Mouse (Mus musculus): ENCODE results near the gene Sbf2. TPM values are rescaled to one million over a fixed set of nuclear protein-coding genes. Genes with fewer than 3 reads are reported as not detected.
"Not testable (repeated sequence)": the region's sequence is repeated elsewhere in the genome, so short reads cannot be mapped to it uniquely, and the experiment has no call there.

Sbf2 gene
- polyA plus RNA-seq, 1 experiment from 2014 or later: 7.0 TPM

DNA sequence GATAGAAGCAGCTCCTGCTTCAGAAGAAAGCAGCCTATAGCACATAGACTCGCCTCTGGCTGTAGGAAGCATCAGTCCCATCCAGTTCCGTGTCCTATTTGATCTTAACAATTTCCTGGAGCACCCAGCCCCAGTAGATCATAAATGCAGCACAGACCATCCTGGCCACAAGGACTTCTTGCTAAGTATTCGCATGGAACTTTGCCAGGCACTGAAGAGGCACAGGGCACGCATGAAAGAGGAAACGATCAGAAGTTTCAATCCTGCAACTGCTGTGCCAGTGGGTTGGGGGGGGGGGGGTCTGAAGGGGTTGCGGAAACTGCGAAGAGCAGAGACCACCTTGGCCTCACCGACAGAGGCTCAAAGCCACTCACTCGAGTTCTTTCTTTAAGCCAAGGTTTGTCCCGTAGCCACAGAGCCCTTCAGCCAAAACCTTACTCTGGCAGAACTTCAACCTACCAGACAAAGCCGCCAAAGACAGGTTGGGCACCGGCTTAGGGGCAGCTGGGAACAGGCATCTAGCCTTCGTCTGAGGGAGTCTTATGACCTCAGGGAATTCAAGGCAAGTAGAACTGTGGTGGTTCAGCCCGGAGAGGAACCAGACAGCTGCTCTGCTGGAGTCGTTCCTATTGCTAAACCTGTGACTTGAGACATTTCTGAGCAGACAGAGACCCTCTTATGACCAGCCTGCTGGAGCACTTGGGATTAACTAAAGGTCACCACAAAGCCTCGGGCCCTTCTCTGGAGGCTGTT, 16.6 kb upstream of the Sbf2 start:
- DNase-seq (ENCODE audit: low spot score): no peak

- peak; percentile 88 for DNase-seq (ENCODE audit: low spot score)
Observed at GRCm38 (mm10) chr7:110629892-110630666, 15.4 kb upstream of the Sbf2 start.

GRCm38 (mm10) chr7:110628611-110629354, 14.1 kb upstream of the Sbf2 start:
- DNase-seq (ENCODE audit: low spot score): no peak

DNA sequence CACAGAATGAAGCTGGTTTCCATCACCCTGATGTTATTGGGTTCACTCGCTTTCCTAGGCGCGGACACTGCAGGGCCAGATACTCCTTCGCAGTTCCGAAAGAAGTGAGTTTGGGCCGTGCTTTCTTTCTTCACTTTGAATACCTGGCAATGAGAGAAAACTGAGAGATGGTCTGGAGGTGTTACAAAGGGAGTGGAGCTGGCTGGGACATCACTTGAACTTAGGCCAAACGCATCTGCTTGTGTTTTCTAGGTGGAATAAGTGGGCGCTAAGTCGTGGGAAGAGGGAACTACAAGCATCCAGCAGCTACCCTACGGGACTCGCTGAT, 13.5 kb upstream of the Sbf2 start:
- no peak for DNase-seq (ENCODE audit: low spot score)

- DNase-seq (ENCODE audit: low spot score): peak; percentile 61
Observed at GRCm38 (mm10) chr7:110627486-110628272, 13.0 kb upstream of the Sbf2 start, which contains the start of gene Adm. Adm (plus strand) TSS chr7:110627661.

GRCm38 (mm10) chr7:110627099-110627482, 12.4 kb upstream of the Sbf2 start:
- DNase-seq (ENCODE audit: low spot score): peak; percentile 31

- no peak for DNase-seq (ENCODE audit: low spot score)
Observed at GRCm38 (mm10) chr7:110626186-110627098, 11.7 kb upstream of the Sbf2 start.

DNA sequence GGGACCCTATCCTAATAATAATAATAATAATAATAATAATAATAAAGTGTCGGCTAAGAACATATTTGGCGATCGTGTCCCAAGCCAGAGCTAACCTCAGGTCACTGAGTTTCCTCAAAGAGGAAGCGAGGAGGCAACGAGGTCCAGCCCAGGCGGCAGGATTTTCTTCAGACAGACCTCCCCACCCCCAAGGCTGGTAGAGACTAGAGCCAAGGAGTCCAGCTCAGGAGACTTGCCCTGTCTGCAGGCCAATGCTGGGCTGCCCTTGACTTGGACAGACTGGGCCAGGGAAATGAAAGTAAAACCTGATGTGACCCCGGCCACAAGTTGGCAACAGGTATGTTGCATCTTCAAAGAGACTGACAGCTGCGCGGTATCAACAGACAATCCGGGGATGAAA, 10.8 kb upstream of the Sbf2 start:
- DNase-seq (ENCODE audit: low spot score): no peak

- no peak for DNase-seq (ENCODE audit: low spot score)
Observed at GRCm38 (mm10) chr7:110624961-110625360, 10.2 kb upstream of the Sbf2 start.

- DNase-seq (ENCODE audit: low spot score): no peak
Observed at GRCm38 (mm10) chr7:110624067-110624466, 9.3 kb upstream of the Sbf2 start.

DNA sequence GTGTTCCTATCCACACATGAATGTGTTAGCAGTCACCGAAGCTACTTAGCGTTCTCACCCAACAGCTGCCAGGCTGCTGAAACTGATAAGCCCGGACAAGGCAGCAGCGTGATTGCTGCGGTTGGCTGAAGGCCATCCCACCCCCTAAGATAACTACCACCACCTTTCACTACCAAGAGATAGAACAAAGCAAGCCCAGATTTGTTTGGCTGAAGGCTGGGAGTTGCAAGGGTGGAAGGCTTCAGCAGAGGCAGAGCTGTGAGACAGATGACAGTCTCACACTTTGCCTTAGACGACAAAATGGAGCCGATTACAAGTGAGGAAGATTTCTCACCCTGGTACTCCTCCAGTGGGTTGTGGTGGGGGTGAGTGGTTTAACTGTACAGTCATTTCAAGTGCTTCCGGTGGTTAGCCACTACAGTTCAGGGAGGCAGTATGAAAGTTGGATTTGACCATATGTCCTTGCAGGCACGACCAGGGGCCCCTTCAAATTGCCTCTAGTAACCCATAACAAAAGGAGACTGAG, 4.4 kb upstream of the Sbf2 start:
- no peak for DNase-seq (ENCODE audit: low spot score)

- DNase-seq (ENCODE audit: low spot score): no peak
Observed at GRCm38 (mm10) chr7:110615792-110616191, 1.1 kb upstream of the Sbf2 start.

DNA sequence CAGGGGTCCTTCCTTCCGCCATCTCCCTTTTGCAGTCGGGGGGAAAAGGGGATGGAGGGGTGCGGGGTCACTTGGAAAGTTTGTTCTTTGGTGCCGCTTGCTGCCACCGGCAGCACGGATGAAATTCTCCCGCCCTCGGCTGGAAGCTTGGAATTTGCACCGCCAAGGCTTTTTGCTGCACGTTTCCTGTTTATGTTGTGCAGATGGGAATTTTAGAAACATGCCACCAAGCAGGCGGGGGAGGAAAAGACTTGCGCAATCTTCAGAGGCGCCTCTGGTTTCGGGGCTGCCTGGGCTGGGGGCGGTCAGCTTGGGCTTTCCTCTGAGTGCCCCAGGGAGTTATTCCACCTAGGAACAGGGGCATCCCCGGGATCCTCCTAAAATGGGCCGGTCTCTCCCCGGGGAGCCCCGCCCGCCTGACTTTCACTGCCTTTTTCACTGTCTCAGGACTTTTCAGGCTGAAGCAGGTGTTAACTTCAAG, 469 bp upstream of the Sbf2 start:
- DNase-seq (ENCODE audit: low spot score): peak; percentile 35

- no peak for DNase-seq (ENCODE audit: low spot score)
Observed at GRCm38 (mm10) chr7:110613381-110614132, 1.2 kb downstream of the Sbf2 start.

- no peak for DNase-seq (ENCODE audit: low spot score)
Observed at GRCm38 (mm10) chr7:110606906-110607305, 7.8 kb downstream of the Sbf2 start.

DNA sequence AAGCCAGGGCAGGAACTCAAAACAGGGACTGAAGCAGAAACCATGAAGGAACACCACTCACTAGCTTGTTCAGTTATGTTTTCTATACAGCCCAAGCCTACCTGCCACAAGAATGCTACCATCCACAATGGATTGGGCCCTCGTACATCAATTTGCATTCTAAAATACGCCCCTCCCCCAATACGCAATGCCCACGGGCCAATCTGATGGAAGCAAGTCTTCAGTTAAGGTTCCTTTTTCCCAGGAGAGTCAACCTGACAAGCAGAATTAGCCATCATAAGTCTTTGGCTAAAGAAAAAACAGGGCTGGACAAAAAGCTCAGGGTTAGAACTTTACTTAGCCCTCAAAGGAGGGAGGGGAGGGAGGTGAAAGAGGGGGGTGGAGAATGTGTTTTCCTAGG, 9.2 kb downstream of the Sbf2 start:
- no peak for DNase-seq (ENCODE audit: low spot score)

DNA sequence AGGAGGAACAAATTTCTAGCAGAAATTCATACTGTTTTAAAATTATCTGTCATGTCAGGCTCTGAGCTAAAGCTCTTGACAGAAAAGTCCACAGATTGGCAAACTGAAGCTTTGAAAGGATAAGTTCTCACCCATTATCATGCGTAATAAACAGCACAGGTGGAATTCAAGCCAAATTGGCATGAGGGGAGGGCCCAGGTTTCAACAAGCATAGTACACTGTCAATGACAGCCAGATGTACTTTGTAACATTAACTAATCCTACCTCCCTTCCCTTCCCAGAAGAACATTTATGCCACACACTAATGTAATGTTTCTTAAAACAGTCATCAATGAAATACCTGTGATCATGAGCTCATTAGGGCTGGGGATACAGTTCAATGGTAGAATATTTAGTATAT, 17.6 kb downstream of the Sbf2 start:
- no peak for DNase-seq (ENCODE audit: low spot score)

DNA sequence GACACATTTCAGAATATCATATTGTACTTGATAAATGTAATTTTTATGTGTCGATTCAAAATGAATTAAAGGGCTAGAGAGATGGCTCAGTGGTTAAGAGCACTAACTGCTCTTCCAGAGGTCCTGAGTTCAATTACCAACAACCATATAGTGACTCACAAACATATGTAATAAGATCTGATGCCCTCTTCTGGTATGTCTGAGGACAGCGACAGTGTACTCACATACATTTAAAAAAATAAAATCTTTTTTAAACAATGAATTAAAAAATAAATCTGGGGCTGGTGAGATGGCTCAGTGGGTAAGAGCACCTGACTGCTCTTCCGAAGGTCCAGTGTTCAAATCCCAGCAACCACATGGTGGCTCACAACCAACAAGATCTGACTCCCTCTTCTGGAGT, 20.7 kb downstream of the Sbf2 start:
- DNase-seq (ENCODE audit: low spot score): not testable (repeated sequence)

GRCm38 (mm10) chr7:110587721-110588120, 27.0 kb downstream of the Sbf2 start:
- no peak for DNase-seq (ENCODE audit: low spot score)
